15 mouse cellular contexts compared by ENCODE assay signal in the genomic region with DNA sequence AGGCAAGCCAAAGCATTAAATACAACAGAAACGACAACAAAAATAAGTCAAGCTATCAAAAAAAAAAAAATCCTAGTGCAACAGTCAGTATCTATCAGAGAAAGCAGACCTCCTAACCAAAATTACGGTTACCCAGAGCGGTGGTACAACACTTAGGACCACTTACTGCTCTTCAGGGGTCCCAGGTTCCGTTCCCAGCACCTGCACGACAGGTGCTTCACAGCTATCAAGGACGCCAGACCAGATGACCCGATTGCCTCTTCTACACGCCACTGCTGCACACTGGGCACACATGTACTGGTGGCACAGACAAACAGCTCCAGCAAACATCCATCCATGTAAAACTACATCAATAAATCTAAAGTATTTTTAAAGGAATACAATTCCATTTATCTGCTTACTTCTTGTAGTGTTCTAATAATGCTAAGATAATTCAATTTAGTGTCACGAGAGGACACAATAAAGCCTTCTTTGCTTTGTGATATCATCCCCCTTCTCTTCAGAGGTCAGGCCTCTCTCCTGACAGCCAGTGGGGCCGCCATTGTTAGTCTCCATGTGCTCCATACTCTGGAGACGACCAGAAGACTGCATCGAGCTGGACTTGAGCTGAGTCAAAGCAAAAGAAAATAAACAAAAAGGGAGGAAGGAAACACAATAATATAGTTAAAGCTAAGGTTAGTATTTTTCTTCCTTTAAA. TPM values are rescaled to one million over a fixed set of nuclear protein-coding genes. Genes with fewer than 3 reads are reported as not detected.
DNase-seq lines count a peak whose midpoint lies in the region; ATAC-seq and TF ChIP-seq lines count a peak whose summit lies in the region.
"Had no signal": no experiment of that assay in that cellular context is flagged by ENCODE, and none has a peak within 500 bp of the region (broad histone marks: within the 10 kb centered on the region; RNA-seq: fewer than 3 reads in every experiment).

No protein-coding gene starts in this region.

- H3K9me3 ChIP-seq in forebrain, embryonic 11.5 days (ENCODE audit: control insufficient read depth, low read length) = no peaks in the 10 kb centered on the region
- no peaks in the 10 kb centered on the region for H3K9me3 ChIP-seq in forebrain, embryonic 16.5 days (ENCODE audit: control insufficient read depth, low read length)
- H3K9me3 ChIP-seq in kidney, embryonic 15.5 days (replicated peaks) = no peaks in the 10 kb centered on the region
- H3K9me3 ChIP-seq in liver, embryonic 15.5 days (replicated peaks) = no peaks in the 10 kb centered on the region
- H3K9me3 ChIP-seq: embryonic facial prominence, embryonic 13.5 days; intestine, embryonic 15.5 days had no signal

- no peak overlapping the region for H3K27ac ChIP-seq in forebrain, embryonic 11.5 days (ENCODE audit: low read depth, low read length)
- no peak overlapping the region for H3K27ac ChIP-seq in forebrain, embryonic 16.5 days (ENCODE audit: low read length)
- peak overlapping the region; percentile 42; the same call in 1 of the 2 replicates for H3K27ac ChIP-seq in kidney, adult 2 months (ENCODE audit: insufficient read depth, low read depth, low read length)
- H3K27ac ChIP-seq in kidney, embryonic 15.5 days = no peak overlapping the region
- H3K27ac ChIP-seq in embryonic fibroblast, embryonic 13.5 days (ENCODE audit: insufficient read depth, low read length) = peak overlapping the region; percentile 83
- H3K27ac ChIP-seq in liver, embryonic 15.5 days (replicated peaks) = peak overlapping the region; percentile 78
- H3K27ac ChIP-seq: left cerebral cortex, adult 2 months had no signal

- peaks cover 12% of the 10 kb centered on the region; the same call in 1 of the 2 replicates for H3K4me1 ChIP-seq in forebrain, embryonic 11.5 days (replicated peaks; ENCODE audit: control insufficient read depth, insufficient read depth, low read length)
- peaks cover 36% of the 10 kb centered on the region for H3K4me1 ChIP-seq in forebrain, embryonic 16.5 days (replicated peaks; ENCODE audit: control insufficient read depth, insufficient read depth, low read length)
- peaks cover 42% of the 10 kb centered on the region for H3K4me1 ChIP-seq in kidney, adult 2 months (ENCODE audit: control insufficient read depth, insufficient read depth, low read length)
- peaks cover 50% of the 10 kb centered on the region for H3K4me1 ChIP-seq in kidney, embryonic 15.5 days
- H3K4me1 ChIP-seq in embryonic fibroblast, embryonic 13.5 days (ENCODE audit: control insufficient read depth, insufficient read depth, low read length) = peaks cover 14% of the 10 kb centered on the region
- H3K4me1 ChIP-seq in liver, embryonic 15.5 days (replicated peaks) = peaks cover 77% of the 10 kb centered on the region

- H3K4me2 ChIP-seq in forebrain, embryonic 11.5 days (ENCODE audit: low read depth, low read length, severe bottlenecking) = no peak overlapping the region
- no peak overlapping the region for H3K4me2 ChIP-seq in forebrain, embryonic 16.5 days (ENCODE audit: low read length)
- no peak overlapping the region for H3K4me2 ChIP-seq in kidney, embryonic 15.5 days
- H3K4me2 ChIP-seq in liver, embryonic 15.5 days = peak overlapping the region; percentile 77
- H3K4me2 ChIP-seq: midbrain, embryonic 11.5 days had no signal

- no peak overlapping the region for H3K9ac ChIP-seq in forebrain, embryonic 11.5 days (ENCODE audit: low read length)
- no peak overlapping the region for H3K9ac ChIP-seq in forebrain, embryonic 16.5 days (replicated peaks; ENCODE audit: low read depth, low read length)
- no peak overlapping the region for H3K9ac ChIP-seq in kidney, embryonic 15.5 days
- peak overlapping the region; percentile 59 for H3K9ac ChIP-seq in liver, embryonic 15.5 days
- H3K9ac ChIP-seq: intestine, embryonic 15.5 days had no signal

- no peak for TF ChIP-seq CTCF in kidney, adult 2 months (conservative IDR thresholded peaks at IDR 0.05; ENCODE audit: insufficient read depth, insufficient read length, low read depth, low read length)
- no peak for TF ChIP-seq CTCF in embryonic fibroblast, embryonic 13.5 days (IDR thresholded peaks at IDR 0.05; ENCODE audit: borderline replicate concordance, insufficient read depth, low read length)

- peak; percentile 29 for DNase-seq in forebrain, embryonic 11.5 days (ENCODE audit: low spot score)
- DNase-seq in kidney, adult 2 months = no peak
- DNase-seq in layer of hippocampus, postnatal 36 days = no peak
- DNase-seq in left cerebral cortex, postnatal 4 days = no peak
- DNase-seq: adrenal gland, postnatal 25 days; right cerebral cortex, postnatal 25 days; thymus, postnatal 4 days had no signal

- no peaks in the 10 kb centered on the region for H3K27me3 ChIP-seq in forebrain, embryonic 11.5 days (ENCODE audit: control insufficient read depth, insufficient read depth, low read length)
- no peaks in the 10 kb centered on the region for H3K27me3 ChIP-seq in forebrain, embryonic 16.5 days (replicated peaks; ENCODE audit: control insufficient read depth, insufficient read depth, low read length)
- no peaks in the 10 kb centered on the region for H3K27me3 ChIP-seq in kidney, adult 2 months (replicated peaks; ENCODE audit: control insufficient read depth, insufficient read depth, low read length)
- no peaks in the 10 kb centered on the region for H3K27me3 ChIP-seq in kidney, embryonic 15.5 days
- H3K27me3 ChIP-seq in liver, embryonic 15.5 days = no peaks in the 10 kb centered on the region
- H3K27me3 ChIP-seq: embryonic facial prominence, embryonic 13.5 days; intestine, embryonic 15.5 days had no signal

- 85% methylated on average over 12 of the region's 12 CpGs for WGBS in forebrain, embryonic 11.5 days
- WGBS in forebrain, embryonic 16.5 days = 84% methylated on average over 12 of the region's 12 CpGs
- 85% methylated on average over 12 of the region's 12 CpGs for WGBS in kidney, adult 2 months
- WGBS in kidney, embryonic 15.5 days = 78% methylated on average over 12 of the region's 12 CpGs
- 49% methylated on average over 12 of the region's 12 CpGs for WGBS in liver, embryonic 15.5 days (ENCODE audit: insufficient replicate concordance)

- intact Hi-C loops in left cerebral cortex, postnatal 4 days (cut with DNase I) = no loop called here

- ATAC-seq in forebrain, embryonic 11.5 days (replicated peaks; ENCODE audit: low FRiP score) = no peak
- ATAC-seq in forebrain, embryonic 16.5 days = no peak
- no peak for ATAC-seq in kidney, embryonic 15.5 days (replicated peaks; ENCODE audit: low FRiP score)
- ATAC-seq in liver, embryonic 15.5 days (ENCODE audit: insufficient read depth) = no peak

- no peaks in the 10 kb centered on the region for H3K36me3 ChIP-seq in forebrain, embryonic 11.5 days (ENCODE audit: control insufficient read depth, insufficient read depth, low read length)
- no peaks in the 10 kb centered on the region for H3K36me3 ChIP-seq in forebrain, embryonic 16.5 days (ENCODE audit: control insufficient read depth, insufficient read depth)
- H3K36me3 ChIP-seq in kidney, adult 2 months (ENCODE audit: control insufficient read depth, insufficient read depth, low read length) = no peaks in the 10 kb centered on the region
- peaks cover 4% of the 10 kb centered on the region; the same call in 1 of the 2 replicates for H3K36me3 ChIP-seq in kidney, embryonic 15.5 days
- peaks cover 28% of the 10 kb centered on the region for H3K36me3 ChIP-seq in liver, embryonic 15.5 days (replicated peaks)
- H3K36me3 ChIP-seq: embryonic facial prominence, embryonic 13.5 days; intestine, embryonic 15.5 days had no signal

- TF ChIP-seq POLR2A in kidney, adult 2 months (IDR thresholded peaks at IDR 0.05; ENCODE audit: low read depth, low read length) = no peak
- no peak for TF ChIP-seq POLR2A in embryonic fibroblast, embryonic 13.5 days (IDR thresholded peaks at IDR 0.05; ENCODE audit: low read depth, low read length)

- H3K4me3 ChIP-seq in forebrain, embryonic 11.5 days (ENCODE audit: low read depth, low read length) = no peak overlapping the region
- H3K4me3 ChIP-seq in forebrain, embryonic 16.5 days (replicated peaks; ENCODE audit: low read length) = no peak overlapping the region
- H3K4me3 ChIP-seq in kidney, adult 2 months (ENCODE audit: insufficient read depth, low read depth, low read length) = no peak overlapping the region
- no peak overlapping the region for H3K4me3 ChIP-seq in kidney, embryonic 15.5 days (replicated peaks)
- no peak overlapping the region for H3K4me3 ChIP-seq in embryonic fibroblast, embryonic 13.5 days (ENCODE audit: insufficient read depth, low read length)
- H3K4me3 ChIP-seq in liver, embryonic 15.5 days (replicated peaks) = peak overlapping the region; percentile 61
- H3K4me3 ChIP-seq: embryonic facial prominence, embryonic 13.5 days; intestine, embryonic 15.5 days; left cerebral cortex, adult 2 months had no signal

RNA-seq across cellular contexts. Expression of gene Gab1, which starts 12.2 kb away (rescaled TPM):
- polyA plus RNA-seq in forebrain, embryonic 11.5 days (2014; fragmentation: Nextera tagmentation; extraction: Ambion mirVana) = 19.1 TPM in 2 replicates
- 10.6 and 11.8 TPM in 2 replicates for polyA plus RNA-seq in forebrain, embryonic 16.5 days (2015; fragmentation: Nextera tagmentation; extraction: Ambion mirVana)
- polyA plus RNA-seq in kidney, adult 2 months (2012; rRNA removed) = 24.6 and 27.8 TPM in 2 replicates
- polyA plus RNA-seq in kidney, embryonic 15.5 days (2015; fragmentation: Nextera tagmentation; extraction: Ambion mirVana) = 16.4 and 16.8 TPM in 2 replicates
- 15.5 and 25.4 TPM in 2 replicates for polyA plus RNA-seq in embryonic fibroblast, embryonic 13.5 days (2011; ENCODE audit: insufficient read length, low read depth, missing spikeins)
- polyA plus RNA-seq in liver, embryonic 15.5 days (2015; fragmentation: Nextera tagmentation; extraction: Ambion mirVana) = 7.1 and 7.2 TPM in 2 replicates
- total RNA-seq in layer of hippocampus, postnatal 36 days (2021) = 10 to 100 TPM; 17.7 to 18.5 TPM
- total RNA-seq in left cerebral cortex, postnatal 4 days (2021) = 10 to 100 TPM; 15.0 to 16.1 TPM

Comparison
In these comparisons a context has a peak if more than half of its experiments do, and no peak if none do; other contexts are left out.
1. H3K27ac ChIP-seq: peak in kidney, adult 2 months (single experiment), embryonic fibroblast, embryonic 13.5 days (single experiment) and liver, embryonic 15.5 days (single experiment); none in forebrain, embryonic 11.5 days (single experiment), forebrain, embryonic 16.5 days (single experiment) and kidney, embryonic 15.5 days (single experiment).